Mouse (Mus musculus) inflammation-experienced regulatory T-cells, adult 6 months (primary cell): Measurements from ENCODE around the gene Alg13. TPM values are rescaled to one million over a fixed set of nuclear protein-coding genes. Genes with fewer than 3 reads are reported as not detected.

Experiments used
- ATAC-seq: one replicate; pipeline ENCODE4 v1.8.0; 2017
- polyA plus RNA-seq, 3 experiments: library from polyadenylated mRNA; unstranded; fragments of 100-300 nt; shearing (Covaris generic); gene quantifications; one replicate each; pipeline ENCODE4 v1.2.1; 2017

Gene Alg13
- polyA plus RNA-seq: 10 to 100 TPM in 1 of 3 experiments, 1 to 10 TPM in 2; 6.8 to 16.3 (median 7.3) TPM

GRCm38 (mm10) chrX:144317548-144318163 lies at the start of gene Alg13:
Alg13 (plus strand) TSS chrX:144317804.
- peak; percentile 92 for ATAC-seq

- ATAC-seq: no peak
Measured at GRCm38 (mm10) chrX:144268606-144269005, 49.0 kb upstream of the Alg13 start.

- no peak for ATAC-seq
Measured at GRCm38 (mm10) chrX:144301476-144301875, 16.1 kb upstream of the Alg13 start.

GRCm38 (mm10) chrX:144305659-144306058 lies 11.9 kb upstream of the Alg13 start:
- ATAC-seq: no peak

GRCm38 (mm10) chrX:144314041-144314440 lies 3.6 kb upstream of the Alg13 start:
- no peak for ATAC-seq

- no peak for ATAC-seq
Measured at GRCm38 (mm10) chrX:144315028-144315427, 2.6 kb upstream of the Alg13 start.

GRCm38 (mm10) chrX:144316004-144316403 lies 1.6 kb upstream of the Alg13 start:
- ATAC-seq: no peak

- peak; percentile 47 for ATAC-seq
Measured at GRCm38 (mm10) chrX:144318164-144318979, 768 bp downstream of the Alg13 start.

- ATAC-seq: no peak
Measured at GRCm38 (mm10) chrX:144319366-144319765, 1.8 kb downstream of the Alg13 start.

GRCm38 (mm10) chrX:144325375-144325774 lies 7.8 kb downstream of the Alg13 start:
- ATAC-seq: no peak

- no peak for ATAC-seq
Measured at GRCm38 (mm10) chrX:144335332-144336015, 17.9 kb downstream of the Alg13 start.

- ATAC-seq: no peak
Measured at GRCm38 (mm10) chrX:144337938-144338337, 20.3 kb downstream of the Alg13 start.

GRCm38 (mm10) chrX:144338355-144338754 lies 20.8 kb downstream of the Alg13 start:
- ATAC-seq: no peak

GRCm38 (mm10) chrX:144374196-144374595 lies 56.6 kb downstream of the Alg13 start:
- no peak for ATAC-seq

GRCm38 (mm10) chrX:144403526-144403925 lies 85.9 kb downstream of the Alg13 start:
- no peak for ATAC-seq

GRCm38 (mm10) chrX:144408036-144408435 lies 90.4 kb downstream of the Alg13 start:
- ATAC-seq: no peak

- no peak for ATAC-seq
Measured at GRCm38 (mm10) chrX:144420259-144420658, 102.7 kb downstream of the Alg13 start.

GRCm38 (mm10) chrX:144421091-144421490 lies 103.5 kb downstream of the Alg13 start:
- ATAC-seq: no peak

GRCm38 (mm10) chrX:144423848-144424247 lies 106.2 kb downstream of the Alg13 start:
- ATAC-seq: no peak
